1 mouse cellular context compared by ENCODE assay signal in the genomic region with DNA sequence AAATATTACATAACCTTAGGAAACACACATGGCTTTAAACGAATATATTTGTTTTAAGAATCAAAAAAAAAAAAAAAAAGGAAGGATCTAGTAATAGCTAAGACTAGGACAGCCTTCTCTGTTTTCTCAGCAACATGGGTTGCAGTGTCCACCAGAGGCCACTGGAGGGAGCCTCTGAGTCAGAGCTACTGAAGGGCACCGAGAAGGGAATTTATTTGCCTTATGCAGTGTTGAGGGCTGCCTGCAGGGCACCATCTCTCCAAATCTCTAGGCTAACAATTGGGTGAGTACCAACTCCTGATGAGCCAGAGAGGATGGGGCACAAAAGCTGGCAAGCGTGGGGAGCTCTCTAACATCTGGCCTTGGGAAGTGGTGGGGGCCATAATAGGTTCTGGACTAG.
A peak's percentile ranks its signal among the peaks of the same experiment; 100 is the strongest.
TF ChIP-seq lines count a peak whose summit lies in the region.

No protein-coding gene starts in this region.

TF ChIP-seq in CH12.LX, 34 proteins besides CTCF, POLR2A, EP300 and RAD21 (continued from another document):
- 0 out of 2 replicates have a peak, but pooled peaks have one; percentile 24 for TF ChIP-seq HCFC1 (IDR thresholded peaks at IDR 0.05; ENCODE audit: low read depth, low read length)
- TF ChIP-seq MEF2A (IDR thresholded peaks at IDR 0.05; ENCODE audit: borderline replicate concordance, low read depth, low read length): no peak
- 0 out of 2 replicates have a peak, but pooled peaks have one; percentile 44 for TF ChIP-seq NELFE (IDR thresholded peaks at IDR 0.05; ENCODE audit: low read depth, low read length)
- no peak for TF ChIP-seq BHLHE40 (IDR thresholded peaks at IDR 0.05; ENCODE audit: low read depth, low read length)
- peak; percentile 91 for TF ChIP-seq SMC3 (IDR thresholded peaks at IDR 0.05; ENCODE audit: low read depth, low read length)
- TF ChIP-seq ZNF384 (IDR thresholded peaks at IDR 0.05; ENCODE audit: low read depth, low read length): peak; percentile 69
- no peak for TF ChIP-seq KAT2A (IDR thresholded peaks at IDR 0.05; ENCODE audit: insufficient replicate concordance, low read length)
- no peak for TF ChIP-seq USF1 (IDR thresholded peaks at IDR 0.05; ENCODE audit: low read depth, low read length)
- no peak for TF ChIP-seq GABPA (IDR thresholded peaks at IDR 0.05; ENCODE audit: insufficient replicate concordance, low read depth, low read length)
- 0 out of 2 replicates have a peak, but pooled peaks have one; percentile 35 for TF ChIP-seq SIN3A (IDR thresholded peaks at IDR 0.05; ENCODE audit: low read length)
- no peak for TF ChIP-seq ZKSCAN1 (IDR thresholded peaks at IDR 0.05; ENCODE audit: borderline replicate concordance, low read depth, low read length)
- TF ChIP-seq IRF4 (IDR thresholded peaks at IDR 0.05; ENCODE audit: low read depth, low read length): 0 out of 2 replicates have a peak, but pooled peaks have one; percentile 44
- TF ChIP-seq E2F4 (IDR thresholded peaks at IDR 0.05; ENCODE audit: insufficient replicate concordance, low read depth, low read length): no peak
- TF ChIP-seq CHD2 (IDR thresholded peaks at IDR 0.05; ENCODE audit: low read length): no peak
- peak; percentile 66; the same call in 1 of the 2 replicates for TF ChIP-seq MYC (IDR thresholded peaks at IDR 0.05; ENCODE audit: low read depth, low read length)
- TF ChIP-seq USF2 (conservative IDR thresholded peaks at IDR 0.05; ENCODE audit: low read depth, low read length): no peak
- TF ChIP-seq MAFK (IDR thresholded peaks at IDR 0.05; ENCODE audit: insufficient replicate concordance, low read length): no peak
